Mouse (Mus musculus) left cerebral cortex, adult 11 months (tissue): ENCODE measurements around the gene Gm973.
A peak's percentile ranks its signal among the peaks of the same experiment; 100 is the strongest.

Experiments used
- DNase-seq: peaks from one replicate; pipeline ENCODE4 v3.0.0; 2022; ENCODE audit warnings: low spot score

Gene Gm973

GRCm38 (mm10) chr1:59543911-59544310, 27.8 kb downstream of the Gm973 start:
- no peak for DNase-seq

DNA sequence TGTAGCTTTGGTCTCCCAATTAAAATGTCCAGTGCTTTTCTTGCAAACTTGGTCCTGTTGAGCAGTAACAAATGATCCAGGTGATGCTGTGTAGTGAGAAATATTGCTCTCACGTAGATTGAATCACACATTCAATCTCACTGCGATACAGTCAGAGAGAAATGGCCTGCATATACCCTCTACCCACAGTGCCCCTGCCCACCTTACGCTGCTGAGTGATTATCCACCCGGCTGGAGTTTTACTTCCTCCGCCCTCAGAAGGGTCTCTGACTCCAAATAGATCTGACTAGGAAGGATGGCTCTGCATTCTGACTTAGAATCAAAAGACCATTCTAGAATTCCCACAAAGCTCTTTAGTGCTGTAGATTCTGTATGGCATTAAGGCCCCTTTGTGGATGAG, 32.4 kb downstream of the Gm973 start:
- no peak for DNase-seq

- DNase-seq = no peak
Measured at GRCm38 (mm10) chr1:59549036-59549675, 33.1 kb downstream of the Gm973 start.

DNA sequence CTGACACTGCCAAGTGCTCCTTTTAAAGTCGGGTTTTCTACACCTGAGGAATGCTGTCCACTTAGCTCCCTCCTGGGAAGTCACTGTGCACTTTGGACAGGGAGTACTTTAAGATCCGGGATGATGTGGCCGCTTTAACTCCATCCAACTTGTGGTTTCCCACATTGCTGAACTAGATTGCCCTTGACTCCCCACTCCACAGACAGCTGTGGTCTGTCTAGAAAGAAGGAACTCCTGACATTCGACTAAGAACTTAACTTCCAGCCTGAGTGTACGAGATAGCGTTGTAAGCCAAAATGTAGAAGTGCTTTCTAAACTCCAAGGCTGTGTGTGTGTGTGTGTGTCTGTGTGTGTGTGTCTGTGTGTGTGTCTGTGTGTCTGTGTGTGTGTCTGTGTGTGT, 34.2 kb downstream of the Gm973 start:
- no peak for DNase-seq

DNA sequence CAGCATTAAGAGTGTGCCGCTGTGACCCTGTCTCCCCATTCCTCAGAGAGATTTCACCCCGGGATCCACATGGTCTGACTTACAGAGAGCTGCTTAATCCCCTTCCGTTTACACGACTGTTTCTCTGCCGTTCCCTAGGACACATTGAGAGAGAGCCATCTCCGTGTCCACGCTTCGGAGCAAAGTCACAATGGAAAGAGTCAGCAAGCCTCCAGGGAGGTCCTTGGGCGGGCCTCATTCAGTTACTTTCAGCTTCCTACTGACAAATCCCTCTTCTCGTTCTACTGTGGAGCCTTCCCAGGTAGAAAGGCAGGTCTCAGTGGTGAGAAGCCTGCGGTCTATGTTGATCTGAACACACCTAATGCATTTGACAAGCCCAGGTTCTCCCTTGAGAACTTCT, 34.9 kb downstream of the Gm973 start:
- no peak for DNase-seq

- no peak for DNase-seq
Measured at GRCm38 (mm10) chr1:59553708-59554107, 37.6 kb downstream of the Gm973 start.

DNA sequence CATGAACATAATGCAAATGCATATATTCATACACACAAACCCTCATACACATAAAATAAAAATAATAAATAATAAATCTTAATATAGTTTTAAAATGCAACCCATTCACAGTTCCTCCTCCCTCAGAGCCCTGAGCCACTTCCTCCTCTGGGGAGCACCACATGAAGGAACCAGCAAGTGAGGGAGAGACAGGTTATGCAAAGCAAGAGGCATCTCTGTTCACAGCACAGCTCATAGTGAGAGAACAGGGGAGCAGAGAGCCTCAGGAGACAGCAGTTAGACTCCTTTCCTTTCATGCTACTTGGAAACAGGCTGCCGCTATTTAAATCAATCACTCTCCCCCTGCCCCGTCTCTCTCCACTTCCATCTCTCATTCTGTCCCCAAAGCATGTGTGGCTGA, 47.5 kb downstream of the Gm973 start:
- DNase-seq = no peak

- DNase-seq = no peak
Measured at GRCm38 (mm10) chr1:59565804-59566203, 49.7 kb downstream of the Gm973 start.

- no peak for DNase-seq
Measured at GRCm38 (mm10) chr1:59566281-59566680, 50.2 kb downstream of the Gm973 start.

DNA sequence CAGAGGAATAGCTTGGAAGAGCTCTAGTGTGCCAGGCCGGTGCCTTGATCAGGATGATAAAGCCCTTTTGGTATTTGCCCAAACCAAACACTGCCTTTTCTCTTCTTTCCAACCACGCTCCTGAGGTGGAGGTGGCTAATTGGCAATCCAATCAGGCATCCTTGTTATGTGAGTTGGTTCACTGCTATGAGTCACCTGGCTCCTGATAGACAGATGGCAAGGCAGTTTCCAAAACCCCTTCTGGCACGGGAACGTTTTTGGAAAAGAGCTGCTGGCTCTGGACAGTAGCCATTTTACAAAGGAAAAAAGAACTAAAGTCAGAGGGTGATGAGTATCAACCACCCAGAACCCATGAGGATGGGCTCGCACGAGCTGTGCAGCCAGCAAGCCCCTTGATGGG, 50.9 kb downstream of the Gm973 start:
- DNase-seq = peak; percentile 6

GRCm38 (mm10) chr1:59567521-59567920, 51.5 kb downstream of the Gm973 start:
- no peak for DNase-seq

GRCm38 (mm10) chr1:59568283-59568682, 52.2 kb downstream of the Gm973 start:
- DNase-seq = no peak

GRCm38 (mm10) chr1:59569301-59569700, 53.2 kb downstream of the Gm973 start:
- DNase-seq = no peak

DNA sequence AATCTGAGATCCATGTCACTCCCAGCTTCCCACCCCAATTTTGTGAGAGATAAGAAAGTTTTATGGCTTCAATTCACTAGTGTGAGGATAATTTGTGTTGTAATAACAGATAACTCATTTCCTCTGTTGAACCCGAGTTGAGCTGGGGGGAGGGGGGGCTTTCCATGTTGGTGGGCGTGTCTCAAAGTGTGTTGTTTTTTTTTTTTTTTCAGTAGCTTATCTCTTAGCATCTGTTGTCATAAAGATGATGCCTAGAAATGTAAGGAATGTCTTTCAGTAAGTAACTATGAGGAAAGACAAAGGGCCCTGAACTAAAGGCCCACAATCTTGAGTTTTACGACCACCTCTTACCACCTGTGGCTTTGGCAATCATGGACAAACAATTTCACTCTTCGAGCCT, 54.7 kb downstream of the Gm973 start:
- DNase-seq = no peak

- DNase-seq = no peak
Measured at GRCm38 (mm10) chr1:59571502-59571901, 55.4 kb downstream of the Gm973 start.

- DNase-seq = no peak
Measured at GRCm38 (mm10) chr1:59573843-59574242, 57.8 kb downstream of the Gm973 start.

DNA sequence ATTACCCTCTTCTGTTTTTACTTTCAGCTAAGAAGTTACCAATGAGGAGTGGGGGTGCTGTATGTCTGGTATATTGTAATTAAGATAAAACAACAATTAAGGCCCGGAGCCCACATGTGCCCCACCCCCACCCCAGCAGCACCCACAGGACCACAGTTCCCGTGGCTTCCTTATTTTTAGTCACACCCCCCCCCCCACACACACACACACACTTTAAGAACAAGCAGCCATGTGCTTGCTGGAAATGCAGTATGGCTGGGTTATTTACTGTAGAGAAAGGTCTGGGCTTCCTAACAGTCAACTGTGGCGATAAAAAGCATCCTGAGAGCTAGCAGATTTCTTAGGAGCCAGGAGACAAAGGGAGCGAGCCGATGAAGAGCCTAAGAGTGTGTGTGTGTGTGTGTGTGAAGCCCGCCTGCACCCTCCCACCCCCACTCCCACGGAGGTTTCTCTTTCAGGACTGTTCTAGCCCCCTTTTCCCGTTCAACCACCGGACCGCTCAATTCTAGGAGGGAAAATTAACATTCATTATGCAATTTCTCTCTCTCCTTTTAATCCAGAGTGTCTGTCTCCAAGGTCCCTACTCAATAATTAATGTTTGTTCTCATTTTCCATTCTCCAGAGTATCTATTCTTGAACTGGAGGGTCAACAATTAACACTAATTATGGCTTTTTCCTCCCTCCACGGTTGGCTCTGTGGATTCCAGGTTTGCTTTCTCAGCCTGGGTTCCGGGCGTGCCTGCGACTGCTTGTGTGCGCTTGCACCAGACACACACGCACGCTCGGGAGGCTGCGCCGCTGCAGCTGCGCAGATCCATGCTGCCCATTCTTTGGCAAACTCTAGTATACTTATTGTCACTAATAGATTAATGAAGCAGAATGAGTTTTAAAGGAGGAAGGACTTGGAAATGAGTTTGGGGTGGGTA, 58.5 kb downstream of the Gm973 start:
- peak; percentile 9 for DNase-seq

GRCm38 (mm10) chr1:59578770-59579169, 62.7 kb downstream of the Gm973 start:
- no peak for DNase-seq

- no peak for DNase-seq
Measured at GRCm38 (mm10) chr1:59579327-59579726, 63.3 kb downstream of the Gm973 start.

DNA sequence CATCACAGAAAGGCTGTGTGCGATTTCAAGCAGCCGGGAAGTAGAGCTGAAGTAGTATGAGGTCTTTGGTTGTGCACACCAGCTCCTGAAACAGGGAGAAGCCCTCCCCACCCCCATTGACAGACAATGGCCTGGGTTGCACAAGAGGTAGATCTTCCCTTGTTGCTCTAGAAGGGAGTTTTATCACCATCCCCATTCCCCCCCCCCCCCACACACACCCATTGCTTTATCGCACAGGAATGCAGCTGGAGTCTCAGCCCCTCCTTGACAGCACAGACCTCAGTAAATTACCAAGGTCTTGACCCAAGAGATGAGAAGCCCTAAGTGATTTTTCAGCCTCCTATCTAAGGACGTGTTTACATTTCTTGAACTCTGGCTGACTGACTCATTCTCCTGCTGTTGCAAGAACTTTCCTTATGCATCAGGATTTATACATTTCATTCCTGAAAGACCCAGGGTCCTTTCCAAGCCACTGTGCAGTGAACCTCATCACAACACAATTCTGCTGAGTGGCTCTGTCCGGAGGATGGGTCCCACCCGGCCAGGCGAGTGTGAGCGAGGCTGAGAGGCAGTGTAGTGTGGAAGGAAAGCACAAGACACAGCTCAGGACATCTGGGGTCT, 64.2 kb downstream of the Gm973 start:
- no peak for DNase-seq

GRCm38 (mm10) chr1:59580880-59581279, 64.8 kb downstream of the Gm973 start:
- no peak for DNase-seq

GRCm38 (mm10) chr1:59584656-59585410, 68.8 kb downstream of the Gm973 start:
- no peak for DNase-seq
